Mouse (Mus musculus): ENCODE results near the gene Abhd5. TPM values are rescaled to one million over a fixed set of nuclear protein-coding genes. Genes with fewer than 3 reads are reported as not detected.

Gene Abhd5
- polyA plus RNA-seq, 1 experiment from 2014 or later, result 23.4 TPM

- ATAC-seq (ENCODE audit: low read depth), result no peak
- H3K4me3 ChIP-seq (ENCODE audit: low read depth, low read length), result no peak overlapping the region
- H3K27ac ChIP-seq (ENCODE audit: low read depth, low read length), result no peak overlapping the region
- H3K9ac ChIP-seq (replicated peaks; ENCODE audit: low read depth, low read length), result no peak overlapping the region
- no peaks in the 10 kb centered on the region for H3K4me1 ChIP-seq (ENCODE audit: control insufficient read depth, insufficient read depth, low read length)
- 92% methylated on average over 3 of the region's 3 CpGs for WGBS
- no peaks in the 10 kb centered on the region for H3K9me3 ChIP-seq (ENCODE audit: control insufficient read depth, low read length)
- H3K4me2 ChIP-seq (ENCODE audit: low read depth, low read length), result no peak overlapping the region
- H3K36me3 ChIP-seq (ENCODE audit: control insufficient read depth, insufficient read depth, low read length), result no peaks in the 10 kb centered on the region
- no peaks in the 10 kb centered on the region for H3K27me3 ChIP-seq (ENCODE audit: control insufficient read depth, insufficient read depth, low read length)
Measured at GRCm38 (mm10) chr9:122386015-122386414, 34.6 kb downstream of the Abhd5 start.

- 88% methylated on average over 5 of the region's 5 CpGs for WGBS
- Histone ChIP-seq H3K27me3 (ENCODE audit: control insufficient read depth, insufficient read depth, low read length) (no peaks in the 10 kb centered on the region), H3K9me3 (ENCODE audit: control insufficient read depth, low read length) (no peaks in the 10 kb centered on the region), H3K36me3 (ENCODE audit: control insufficient read depth, insufficient read depth, low read length) (no peaks in the 10 kb centered on the region), H3K4me1 (ENCODE audit: control insufficient read depth, insufficient read depth, low read length) (no peaks in the 10 kb centered on the region), H3K27ac (ENCODE audit: low read depth, low read length) (no peak overlapping the region), H3K9ac (replicated peaks; ENCODE audit: low read depth, low read length) (no peak overlapping the region), H3K4me3 (ENCODE audit: low read depth, low read length) (no peak overlapping the region), H3K4me2 (ENCODE audit: low read depth, low read length) (no peak overlapping the region)
- no peak for ATAC-seq (ENCODE audit: low read depth)
Measured at GRCm38 (mm10) chr9:122389287-122389920, 38.0 kb downstream of the Abhd5 start.

- WGBS, result 83% methylated on average over 5 of the region's 5 CpGs
Measured at GRCm38 (mm10) chr9:122395816-122396215, 44.4 kb downstream of the Abhd5 start.

GRCm38 (mm10) chr9:122397156-122397555 lies 45.7 kb downstream of the Abhd5 start:
- Histone ChIP-seq H3K4me3 (ENCODE audit: low read depth, low read length) (no peak overlapping the region), H3K9ac (replicated peaks; ENCODE audit: low read depth, low read length) (no peak overlapping the region), H3K27ac (ENCODE audit: low read depth, low read length) (no peak overlapping the region), H3K36me3 (ENCODE audit: control insufficient read depth, insufficient read depth, low read length) (no peaks in the 10 kb centered on the region), H3K9me3 (ENCODE audit: control insufficient read depth, low read length) (no peaks in the 10 kb centered on the region), H3K27me3 (ENCODE audit: control insufficient read depth, insufficient read depth, low read length) (no peaks in the 10 kb centered on the region), H3K4me2 (ENCODE audit: low read depth, low read length) (no peak overlapping the region), H3K4me1 (ENCODE audit: control insufficient read depth, insufficient read depth, low read length) (no peaks in the 10 kb centered on the region)
- WGBS, result 96% methylated on average over 1 of the region's 1 CpGs
- ATAC-seq (ENCODE audit: low read depth), result no peak

More at GRCm38 (mm10) chr9:122395816-122396215, 44.4 kb downstream of the Abhd5 start:
- Histone ChIP-seq H3K4me3 (ENCODE audit: low read depth, low read length) (no peak overlapping the region), H3K36me3 (ENCODE audit: control insufficient read depth, insufficient read depth, low read length) (no peaks in the 10 kb centered on the region), H3K9me3 (ENCODE audit: control insufficient read depth, low read length) (no peaks in the 10 kb centered on the region), H3K9ac (replicated peaks; ENCODE audit: low read depth, low read length) (no peak overlapping the region), H3K4me1 (ENCODE audit: control insufficient read depth, insufficient read depth, low read length) (no peaks in the 10 kb centered on the region), H3K27ac (ENCODE audit: low read depth, low read length) (no peak overlapping the region), H3K27me3 (ENCODE audit: control insufficient read depth, insufficient read depth, low read length) (no peaks in the 10 kb centered on the region), H3K4me2 (ENCODE audit: low read depth, low read length) (no peak overlapping the region)
- ATAC-seq (ENCODE audit: low read depth), result no peak

- no peak for ATAC-seq (ENCODE audit: low read depth)
- H3K4me1 ChIP-seq (ENCODE audit: control insufficient read depth, insufficient read depth, low read length), result no peaks in the 10 kb centered on the region
- no peak overlapping the region for H3K4me3 ChIP-seq (ENCODE audit: low read depth, low read length)
- no peaks in the 10 kb centered on the region for H3K27me3 ChIP-seq (ENCODE audit: control insufficient read depth, insufficient read depth, low read length)
- H3K27ac ChIP-seq (ENCODE audit: low read depth, low read length), result no peak overlapping the region
- no peaks in the 10 kb centered on the region for H3K36me3 ChIP-seq (ENCODE audit: control insufficient read depth, insufficient read depth, low read length)
- no peak overlapping the region for H3K4me2 ChIP-seq (ENCODE audit: low read depth, low read length)
- no peak overlapping the region for H3K9ac ChIP-seq (replicated peaks; ENCODE audit: low read depth, low read length)
- WGBS, result 54% methylated on average over 7 of the region's 7 CpGs
- no peaks in the 10 kb centered on the region for H3K9me3 ChIP-seq (ENCODE audit: control insufficient read depth, low read length)
Measured at GRCm38 (mm10) chr9:122398746-122399145, 47.3 kb downstream of the Abhd5 start.

- no peaks in the 10 kb centered on the region for H3K36me3 ChIP-seq (ENCODE audit: control insufficient read depth, insufficient read depth, low read length)
- no peak overlapping the region for H3K27ac ChIP-seq (ENCODE audit: low read depth, low read length)
- no peaks in the 10 kb centered on the region for H3K27me3 ChIP-seq (ENCODE audit: control insufficient read depth, insufficient read depth, low read length)
- no peak overlapping the region for H3K4me2 ChIP-seq (ENCODE audit: low read depth, low read length)
- no peak overlapping the region for H3K9ac ChIP-seq (replicated peaks; ENCODE audit: low read depth, low read length)
- H3K4me1 ChIP-seq (ENCODE audit: control insufficient read depth, insufficient read depth, low read length), result no peaks in the 10 kb centered on the region
- 78% methylated on average over 4 of the region's 4 CpGs for WGBS
- ATAC-seq (ENCODE audit: low read depth), result no peak
- H3K9me3 ChIP-seq (ENCODE audit: control insufficient read depth, low read length), result no peaks in the 10 kb centered on the region
- H3K4me3 ChIP-seq (ENCODE audit: low read depth, low read length), result no peak overlapping the region
Measured at GRCm38 (mm10) chr9:122401239-122401638, 49.8 kb downstream of the Abhd5 start.

- H3K4me3 ChIP-seq (ENCODE audit: low read depth, low read length), result no peak overlapping the region
- no peaks in the 10 kb centered on the region for H3K9me3 ChIP-seq (ENCODE audit: control insufficient read depth, low read length)
- no peak for ATAC-seq (ENCODE audit: low read depth)
- no peak overlapping the region for H3K9ac ChIP-seq (replicated peaks; ENCODE audit: low read depth, low read length)
- 92% methylated on average over 16 of the region's 16 CpGs for WGBS
- H3K36me3 ChIP-seq (ENCODE audit: control insufficient read depth, insufficient read depth, low read length), result no peaks in the 10 kb centered on the region
- no peaks in the 10 kb centered on the region for H3K4me1 ChIP-seq (ENCODE audit: control insufficient read depth, insufficient read depth, low read length)
- no peak overlapping the region for H3K27ac ChIP-seq (ENCODE audit: low read depth, low read length)
- no peaks in the 10 kb centered on the region for H3K27me3 ChIP-seq (ENCODE audit: control insufficient read depth, insufficient read depth, low read length)
- H3K4me2 ChIP-seq (ENCODE audit: low read depth, low read length), result no peak overlapping the region
Measured at GRCm38 (mm10) chr9:122410437-122411175, 59.2 kb downstream of the Abhd5 start.

GRCm38 (mm10) chr9:122414648-122415047 lies 63.2 kb downstream of the Abhd5 start:
- Histone ChIP-seq H3K9me3 (ENCODE audit: control insufficient read depth, low read length) (no peaks in the 10 kb centered on the region), H3K4me3 (ENCODE audit: low read depth, low read length) (no peak overlapping the region), H3K4me1 (ENCODE audit: control insufficient read depth, insufficient read depth, low read length) (peaks cover 5% of the 10 kb centered on the region; the same call in 1 of the 2 replicates), H3K36me3 (ENCODE audit: control insufficient read depth, insufficient read depth, low read length) (no peaks in the 10 kb centered on the region), H3K4me2 (ENCODE audit: low read depth, low read length) (no peak overlapping the region), H3K27me3 (ENCODE audit: control insufficient read depth, insufficient read depth, low read length) (no peaks in the 10 kb centered on the region), H3K27ac (ENCODE audit: low read depth, low read length) (no peak overlapping the region), H3K9ac (replicated peaks; ENCODE audit: low read depth, low read length) (no peak overlapping the region)
- ATAC-seq (ENCODE audit: low read depth), result no peak
- whole genome bisulfite sequencing, result 90% methylated on average over 1 of the region's 1 CpGs

GRCm38 (mm10) chr9:122415056-122415775 lies 63.8 kb downstream of the Abhd5 start:
- WGBS, result 77% methylated on average over 8 of the region's 8 CpGs
- no peak for ATAC-seq (ENCODE audit: low read depth)
- H3K4me3 ChIP-seq (ENCODE audit: low read depth, low read length), result no peak overlapping the region

More at GRCm38 (mm10) chr9:122415056-122415775, 63.8 kb downstream of the Abhd5 start:
- no peak overlapping the region for H3K9ac ChIP-seq (replicated peaks; ENCODE audit: low read depth, low read length)
- no peak overlapping the region for H3K27ac ChIP-seq (ENCODE audit: low read depth, low read length)
- no peaks in the 10 kb centered on the region for H3K27me3 ChIP-seq (ENCODE audit: control insufficient read depth, insufficient read depth, low read length)
- H3K36me3 ChIP-seq (ENCODE audit: control insufficient read depth, insufficient read depth, low read length), result no peaks in the 10 kb centered on the region
- H3K9me3 ChIP-seq (ENCODE audit: control insufficient read depth, low read length), result no peaks in the 10 kb centered on the region
- no peak overlapping the region for H3K4me2 ChIP-seq (ENCODE audit: low read depth, low read length)
- peaks cover 5% of the 10 kb centered on the region; the same call in 1 of the 2 replicates for H3K4me1 ChIP-seq (ENCODE audit: control insufficient read depth, insufficient read depth, low read length)

All from neural tube, embryonic 14.5 days (tissue).